Comparison of ENCODE assay signal across 8 mouse cellular contexts in the genomic region with DNA sequence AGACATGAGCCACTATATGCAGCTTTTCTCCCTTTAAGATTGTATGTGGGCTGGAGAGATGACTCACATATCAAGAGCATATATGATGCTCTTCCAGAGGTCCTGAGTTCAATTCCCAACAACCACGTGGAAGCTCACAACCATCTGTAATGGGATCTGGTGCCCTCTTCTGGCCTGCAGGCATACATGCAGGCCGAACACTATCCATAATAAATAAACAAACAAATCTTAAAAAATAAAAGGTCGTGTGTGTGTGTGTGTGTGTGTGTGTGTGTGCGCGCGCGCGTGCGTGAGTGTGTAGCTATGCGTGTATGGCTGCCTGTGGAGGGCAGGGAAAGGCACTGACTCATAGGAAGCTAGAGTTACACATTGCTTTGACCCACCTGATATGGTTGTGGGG. TPM values are rescaled to one million over a fixed set of nuclear protein-coding genes. Genes with fewer than 3 reads are reported as not detected.
DNase-seq lines count a peak whose midpoint lies in the region; TF ChIP-seq lines count a peak whose summit lies in the region.
"Had no signal": no experiment of that assay in that cellular context is flagged by ENCODE, and none has a peak within 500 bp of the region (broad histone marks: within the 10 kb centered on the region; RNA-seq: fewer than 3 reads in every experiment).

No protein-coding gene starts in this region.

- TF ChIP-seq POLR2A in testis, adult 2 months (IDR thresholded peaks at IDR 0.05; ENCODE audit: control insufficient read depth, low read depth, low read length): no peak

- no peak overlapping the region for H3K4me3 ChIP-seq in layer of hippocampus, adult 2 months
- peak overlapping the region; percentile 36 for H3K4me3 ChIP-seq in testis, adult 2 months (ENCODE audit: control insufficient read depth, low read depth, low read length)

- no peak overlapping the region for H3K27ac ChIP-seq in layer of hippocampus, adult 2 months
- no peak overlapping the region for H3K27ac ChIP-seq in testis, adult 2 months (ENCODE audit: control insufficient read depth, insufficient read depth, low read depth, low read length)

- DNase-seq in layer of hippocampus, adult 2 months (ENCODE audit: low spot score in 2 of 2): no peak
- DNase-seq in layer of hippocampus, postnatal 25 days (ENCODE audit: extremely low spot score in 1 of 2, low spot score in 1 of 2): no peak
- no peak for DNase-seq in testis, postnatal 14 days (ENCODE audit: low spot score)
- peak; percentile 79 for DNase-seq in NIH3T3 (ENCODE audit: low read depth)
- no peak for DNase-seq in spleen, postnatal 4 days (ENCODE audit: low spot score in 2 of 2)
- DNase-seq in urinary bladder, postnatal 36 days (ENCODE audit: low spot score in 2 of 2): no peak
- DNase-seq: cerebellum, postnatal 36 days had no signal

- no peaks in the 10 kb centered on the region; the same call in 1 of the 2 replicates for H3K4me1 ChIP-seq in testis, adult 2 months (ENCODE audit: control insufficient read depth, insufficient read depth, low read length)

- TF ChIP-seq CTCF in layer of hippocampus, adult 2 months (conservative IDR thresholded peaks at IDR 0.05): peak; percentile 69
- no peak for TF ChIP-seq CTCF in testis, adult 2 months (IDR thresholded peaks at IDR 0.05; ENCODE audit: control insufficient read depth, insufficient read depth, insufficient replicate concordance, low read depth, low read length)

- no peaks in the 10 kb centered on the region for H3K27me3 ChIP-seq in testis, adult 2 months (ENCODE audit: control insufficient read depth, insufficient read depth, low read length)

- no peaks in the 10 kb centered on the region; the same call in none of the 2 replicates for H3K36me3 ChIP-seq in testis, adult 2 months (ENCODE audit: control insufficient read depth, insufficient read depth, low read length)

RNA-seq across cellular contexts. Expression of a gene that starts 1.2 kb away (rescaled TPM):
- 100 to 1,000 TPM in 1 of 2 experiments, 10 to 100 TPM in 1; 97.9 to 103 TPM for total RNA-seq in layer of hippocampus, adult 2 months (2021)
- 100 to 1,000 TPM; 104 to 112 TPM for total RNA-seq in layer of hippocampus, postnatal 25 days (2021)
- polyA plus RNA-seq in testis, adult 2 months (2012; rRNA removed): 41.1 and 42.2 TPM in 2 replicates

RNA-seq across cellular contexts. Expression of a gene that starts 1.4 kb away (rescaled TPM):
- total RNA-seq in layer of hippocampus, adult 2 months (2021): 10 to 100 TPM in 1 of 2 experiments, 1 to 10 TPM in 1; 8.8 to 10.3 TPM
- total RNA-seq in layer of hippocampus, postnatal 25 days (2021): 1 to 10 TPM; 9.1 to 9.6 TPM
- polyA plus RNA-seq in testis, adult 2 months (2012; rRNA removed): 115 and 133 TPM in 2 replicates

RNA-seq across cellular contexts. Expression of a gene that starts 25.4 kb away (rescaled TPM):
- 10 to 100 TPM; 27.7 to 30.4 TPM for total RNA-seq in layer of hippocampus, adult 2 months (2021)
- total RNA-seq in layer of hippocampus, postnatal 25 days (2021): 10 to 100 TPM; 38.5 to 41.2 TPM
- 1.5 and 1.6 TPM in 2 replicates for polyA plus RNA-seq in testis, adult 2 months (2012; rRNA removed)

RNA-seq across cellular contexts. Expression of a gene that starts 30.9 kb away (rescaled TPM):
- total RNA-seq in layer of hippocampus, adult 2 months (2021): 10 to 100 TPM; 31.4 to 35.3 TPM
- total RNA-seq in layer of hippocampus, postnatal 25 days (2021): 10 to 100 TPM; 34.3 to 41.6 TPM
- polyA plus RNA-seq in testis, adult 2 months (2012; rRNA removed): 75.8 and 85.0 TPM in 2 replicates
